Mouse (Mus musculus): ENCODE data around the gene Grk2.

DNA sequence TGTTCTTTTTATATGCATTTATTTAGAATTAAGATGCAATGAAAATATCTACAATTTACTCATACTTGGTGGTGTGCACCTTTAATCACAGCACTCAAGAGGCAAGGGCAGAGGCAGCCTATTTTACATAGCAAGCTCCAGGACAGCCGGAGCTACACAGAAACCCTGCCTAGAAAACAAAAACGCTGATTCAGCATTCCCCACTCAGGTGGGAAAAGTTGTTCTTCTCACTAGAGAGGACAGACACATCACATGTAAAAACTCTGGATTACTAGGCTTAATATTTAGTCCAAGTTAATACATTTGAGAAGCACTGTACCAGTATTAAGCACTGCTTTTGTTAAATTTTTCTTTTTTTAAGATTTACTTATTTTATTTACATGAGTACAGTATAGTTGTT, 43.4 kb upstream of the Grk2 start:
- TF ChIP-seq EP300 (IDR thresholded peaks at IDR 0.05; ENCODE audit: low read depth) (no peak), CTCF (IDR thresholded peaks at IDR 0.05; ENCODE audit: low read depth) (no peak)

Measured in liver, postnatal 0 days (tissue).